In the genomic region with DNA sequence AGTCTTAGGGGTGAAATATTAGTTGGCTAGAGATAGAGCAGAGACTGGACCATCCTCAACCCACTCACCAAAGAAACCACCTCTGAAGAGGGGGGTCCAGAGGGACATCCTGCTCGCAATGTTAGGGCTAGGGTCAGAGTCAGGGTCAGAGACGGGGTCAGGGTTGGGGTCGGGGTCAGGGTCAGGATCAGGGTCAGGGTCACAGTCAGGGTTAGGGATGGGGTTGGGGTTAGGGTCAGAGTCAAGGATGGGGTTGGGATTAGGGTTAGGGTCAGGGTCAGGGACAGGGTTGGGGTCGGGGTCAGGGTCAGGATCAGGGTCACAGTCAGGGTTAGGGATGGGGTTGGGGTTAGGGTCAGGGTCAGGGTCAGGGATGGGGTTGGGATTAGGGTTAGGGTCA, we compare ENCODE assay signal across 23 mouse cellular contexts.
"Had no signal": no experiment of that assay in that cellular context is flagged by ENCODE, and none has a peak within 500 bp of the region (broad histone marks: within the 10 kb centered on the region; RNA-seq: fewer than 3 reads in every experiment).

No protein-coding gene starts in this region.

- H3K4me3 ChIP-seq: heart, adult 2 months; heart, embryonic 13.5 days; heart, embryonic 15.5 days; hindbrain, embryonic 13.5 days; hindbrain, embryonic 15.5 days; limb, embryonic 13.5 days; limb, embryonic 15.5 days had no signal

- ATAC-seq: forebrain, postnatal 0 days; hindbrain, postnatal 0 days; intestine, embryonic 16.5 days had no signal

- H3K36me3 ChIP-seq: heart, embryonic 13.5 days; heart, embryonic 15.5 days; hindbrain, embryonic 13.5 days; hindbrain, embryonic 15.5 days; limb, embryonic 13.5 days; limb, embryonic 15.5 days had no signal

- H3K27ac ChIP-seq: heart, adult 2 months; heart, embryonic 13.5 days; heart, embryonic 15.5 days; hindbrain, embryonic 13.5 days; hindbrain, embryonic 15.5 days; hindbrain, postnatal 0 days; limb, embryonic 13.5 days; limb, embryonic 15.5 days; liver, embryonic 14.5 days had no signal

- DNase-seq: forebrain, postnatal 0 days; gastrocnemius, postnatal 14 days; gastrocnemius, postnatal 36 days; heart, adult 2 months; heart, postnatal 14 days; heart, postnatal 36 days; kidney, adult 11 months; kidney, adult 2 months; kidney, adult 9 months; kidney, postnatal 14 days; kidney, postnatal 36 days; layer of hippocampus, adult 9-11 months; layer of hippocampus, postnatal 36 days; left cerebral cortex, postnatal 4 days had no signal

- H3K9me3 ChIP-seq: heart, embryonic 13.5 days; heart, embryonic 15.5 days; hindbrain, embryonic 13.5 days; hindbrain, embryonic 15.5 days; limb, embryonic 13.5 days; limb, embryonic 15.5 days had no signal

- H3K4me1 ChIP-seq: heart, embryonic 15.5 days; hindbrain, embryonic 13.5 days; hindbrain, embryonic 15.5 days; limb, embryonic 13.5 days; limb, embryonic 15.5 days had no signal

- H3K27me3 ChIP-seq: heart, embryonic 13.5 days; heart, embryonic 15.5 days; hindbrain, embryonic 13.5 days; hindbrain, embryonic 15.5 days; limb, embryonic 13.5 days; limb, embryonic 15.5 days had no signal

- H3K9ac ChIP-seq: forebrain, postnatal 0 days; heart, embryonic 13.5 days; heart, embryonic 15.5 days; hindbrain, embryonic 13.5 days; hindbrain, embryonic 15.5 days; limb, embryonic 13.5 days; limb, embryonic 15.5 days; liver, embryonic 14.5 days had no signal

- H3K4me2 ChIP-seq: heart, embryonic 13.5 days; heart, embryonic 15.5 days; hindbrain, embryonic 13.5 days; hindbrain, embryonic 15.5 days; limb, embryonic 13.5 days; limb, embryonic 15.5 days had no signal
